Mouse (Mus musculus) testis, adult 2 months (tissue): ENCODE data around the gene Rbms1. TPM values are rescaled to one million over a fixed set of nuclear protein-coding genes. Genes with fewer than 3 reads are reported as not detected.

Experiments
- H3K27ac ChIP-seq: fragments of 200-500 bp; 2 replicates; pipeline ENCODE4 v1.5.1; 2012; ENCODE audit warnings: low read depth, low read length; ENCODE audit not compliant: control insufficient read depth, insufficient read depth
- H3K27me3 ChIP-seq: fragments of 200-500 bp; 2 replicates; pipeline ENCODE4 v1.6.1; 2012; ENCODE audit warnings: mild to moderate bottlenecking, low read length, moderate library complexity; ENCODE audit not compliant: control insufficient read depth, insufficient read depth
- H3K36me3 ChIP-seq: fragments of 200-500 bp; 2 replicates; pipeline ENCODE4 v1.6.1; 2012; ENCODE audit warnings: mild to moderate bottlenecking, low read length; ENCODE audit not compliant: control insufficient read depth, insufficient read depth
- H3K4me1 ChIP-seq: fragments of 200-500 bp; 2 replicates; pipeline ENCODE4 v1.6.1; 2012; ENCODE audit warnings: low read length; ENCODE audit not compliant: control insufficient read depth, insufficient read depth
- H3K4me3 ChIP-seq: fragments of 200-500 bp; 2 replicates; pipeline ENCODE4 v1.5.1; 2012; ENCODE audit warnings: low read depth, mild to moderate bottlenecking, low read length, moderate library complexity, mixed read lengths; ENCODE audit not compliant: control insufficient read depth
- CTCF ChIP-seq: fragments of 200-500 bp; IDR thresholded peaks from 2 replicates; pipeline ENCODE4 v1.5.1; 2012; ENCODE audit warnings: low read depth, mild to moderate bottlenecking, inconsistent platforms, low read length, moderate library complexity; ENCODE audit not compliant: control insufficient read depth, insufficient read depth, insufficient replicate concordance
- POLR2A ChIP-seq: fragments of 200-500 bp; IDR thresholded peaks from 2 replicates; pipeline ENCODE4 v1.6.1; 2012; ENCODE audit warnings: low read depth, mild to moderate bottlenecking, inconsistent platforms, low read length, moderate library complexity; ENCODE audit not compliant: control insufficient read depth
- polyA plus RNA-seq: library from polyadenylated mRNA; depleted of rRNA; stranded (reverse); fragments of >200 nt; gene quantifications from 2 replicates; pipeline ENCODE4 v1.2.3, GENCODE M21; 2012

The Rbms1 gene
- polyA plus RNA-seq, 1 experiment = 284 TPM

- Histone ChIP-seq H3K36me3 (no peaks in the 10 kb centered on the region), H3K27ac (no peak overlapping the region; the same call in 1 of the 2 replicates), H3K4me1 (no peaks in the 10 kb centered on the region), H3K27me3 (no peaks in the 10 kb centered on the region), H3K4me3 (no peak overlapping the region)
- TF ChIP-seq CTCF (no peak), POLR2A (no peak)
Measured at GRCm38 (mm10) chr2:60818632-60819031, 144.4 kb downstream of the Rbms1 start.

- Histone ChIP-seq H3K4me1 (no peaks in the 10 kb centered on the region), H3K4me3 (no peak overlapping the region), H3K27ac (no peak overlapping the region), H3K27me3 (no peaks in the 10 kb centered on the region), H3K36me3 (no peaks in the 10 kb centered on the region)
- TF ChIP-seq CTCF = no peak
- no peak for TF ChIP-seq POLR2A
Measured at GRCm38 (mm10) chr2:60816307-60816706, 146.7 kb downstream of the Rbms1 start.

- Histone ChIP-seq H3K27ac (no peak overlapping the region), H3K4me1 (no peaks in the 10 kb centered on the region), H3K27me3 (no peaks in the 10 kb centered on the region), H3K36me3 (no peaks in the 10 kb centered on the region), H3K4me3 (no peak overlapping the region)
- no peak for TF ChIP-seq CTCF
- no peak for TF ChIP-seq POLR2A
Measured at GRCm38 (mm10) chr2:60814788-60815187, 148.2 kb downstream of the Rbms1 start.

DNA sequence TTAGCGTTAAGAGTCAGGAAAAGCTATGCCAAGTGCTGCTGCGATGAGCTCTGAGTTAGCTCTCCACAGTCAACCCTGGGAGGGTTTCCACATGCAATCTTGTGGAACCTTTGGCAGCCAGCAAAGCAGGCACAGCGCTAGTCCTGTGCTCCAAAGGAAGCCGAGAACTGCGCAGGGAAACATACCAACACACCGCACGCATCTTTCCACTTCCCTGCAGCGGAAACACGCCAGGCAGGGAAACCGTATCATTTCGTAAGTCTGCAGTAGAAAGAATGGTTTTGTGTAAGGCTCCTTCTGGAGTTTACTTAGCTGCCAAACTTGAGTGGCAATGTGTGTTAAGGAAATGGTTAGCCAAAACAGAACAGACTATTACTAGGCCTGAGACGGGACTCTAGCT, 150.0 kb downstream of the Rbms1 start:
- H3K27ac ChIP-seq = no peak overlapping the region
- H3K4me1 ChIP-seq = no peaks in the 10 kb centered on the region
- no peaks in the 10 kb centered on the region for H3K27me3 ChIP-seq
- no peak overlapping the region for H3K4me3 ChIP-seq
- TF ChIP-seq CTCF (no peak), POLR2A (no peak)
- H3K36me3 ChIP-seq = no peaks in the 10 kb centered on the region

DNA sequence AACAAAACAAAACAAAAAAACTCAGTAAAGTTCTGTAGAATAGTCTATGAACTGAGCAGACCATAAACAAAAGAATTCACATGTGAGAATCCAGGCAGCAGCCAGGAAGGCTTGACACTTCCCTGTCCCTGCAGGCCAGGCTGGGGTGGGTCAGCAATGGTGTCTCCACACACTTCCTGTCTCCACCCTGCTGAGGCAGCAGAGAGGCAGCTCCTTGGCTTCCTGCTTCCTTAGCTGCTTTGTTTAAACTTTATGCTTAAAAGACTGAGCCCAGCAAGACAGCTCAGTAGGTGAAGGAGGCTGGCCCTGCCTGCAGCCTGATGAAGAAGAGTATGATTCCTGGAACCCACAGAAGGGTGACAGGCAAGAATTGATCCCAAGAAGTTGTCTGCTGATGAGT, 152.4 kb downstream of the Rbms1 start:
- no peak overlapping the region for H3K4me3 ChIP-seq
- H3K27me3 ChIP-seq = no peaks in the 10 kb centered on the region
- no peak overlapping the region for H3K27ac ChIP-seq
- TF ChIP-seq CTCF (no peak), POLR2A (no peak)
- H3K4me1 ChIP-seq = no peaks in the 10 kb centered on the region
- H3K36me3 ChIP-seq = no peaks in the 10 kb centered on the region

DNA sequence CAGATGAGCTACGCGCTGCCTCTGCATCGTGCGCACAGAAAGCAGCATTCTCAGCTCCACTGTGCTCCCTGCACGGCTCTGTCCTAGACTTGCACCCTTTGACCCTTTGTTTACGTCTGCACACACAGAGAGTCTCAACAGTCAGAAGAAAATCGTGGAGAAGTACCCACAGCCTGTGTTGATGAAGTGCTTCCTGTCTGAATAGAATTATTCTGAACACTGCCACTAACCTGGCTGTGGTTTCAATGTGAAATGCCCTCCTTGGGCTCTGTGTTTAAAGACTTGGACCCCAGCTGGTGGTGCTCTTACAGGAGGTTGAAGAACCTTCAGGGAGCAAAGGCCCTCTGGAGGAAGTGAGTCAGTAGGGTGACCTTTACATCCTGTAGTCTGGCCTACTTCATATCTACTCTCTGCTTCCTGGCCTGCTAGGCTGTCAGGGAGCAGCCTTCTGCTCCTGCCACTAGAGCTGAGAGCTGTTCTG, 153.5 kb downstream of the Rbms1 start:
- no peaks in the 10 kb centered on the region for H3K4me1 ChIP-seq
- no peaks in the 10 kb centered on the region for H3K36me3 ChIP-seq

GRCm38 (mm10) chr2:60808822-60809221, 154.2 kb downstream of the Rbms1 start:
- Histone ChIP-seq H3K27ac (no peak overlapping the region), H3K27me3 (no peaks in the 10 kb centered on the region), H3K4me1 (no peaks in the 10 kb centered on the region), H3K4me3 (no peak overlapping the region), H3K36me3 (no peaks in the 10 kb centered on the region)
- TF ChIP-seq POLR2A (no peak), CTCF (no peak)

More for the DNA sequence above, 153.5 kb downstream of the Rbms1 start:
- TF ChIP-seq POLR2A (no peak), CTCF (no peak)
- no peak overlapping the region for H3K27ac ChIP-seq
- H3K4me3 ChIP-seq = no peak overlapping the region
- H3K27me3 ChIP-seq = no peaks in the 10 kb centered on the region

DNA sequence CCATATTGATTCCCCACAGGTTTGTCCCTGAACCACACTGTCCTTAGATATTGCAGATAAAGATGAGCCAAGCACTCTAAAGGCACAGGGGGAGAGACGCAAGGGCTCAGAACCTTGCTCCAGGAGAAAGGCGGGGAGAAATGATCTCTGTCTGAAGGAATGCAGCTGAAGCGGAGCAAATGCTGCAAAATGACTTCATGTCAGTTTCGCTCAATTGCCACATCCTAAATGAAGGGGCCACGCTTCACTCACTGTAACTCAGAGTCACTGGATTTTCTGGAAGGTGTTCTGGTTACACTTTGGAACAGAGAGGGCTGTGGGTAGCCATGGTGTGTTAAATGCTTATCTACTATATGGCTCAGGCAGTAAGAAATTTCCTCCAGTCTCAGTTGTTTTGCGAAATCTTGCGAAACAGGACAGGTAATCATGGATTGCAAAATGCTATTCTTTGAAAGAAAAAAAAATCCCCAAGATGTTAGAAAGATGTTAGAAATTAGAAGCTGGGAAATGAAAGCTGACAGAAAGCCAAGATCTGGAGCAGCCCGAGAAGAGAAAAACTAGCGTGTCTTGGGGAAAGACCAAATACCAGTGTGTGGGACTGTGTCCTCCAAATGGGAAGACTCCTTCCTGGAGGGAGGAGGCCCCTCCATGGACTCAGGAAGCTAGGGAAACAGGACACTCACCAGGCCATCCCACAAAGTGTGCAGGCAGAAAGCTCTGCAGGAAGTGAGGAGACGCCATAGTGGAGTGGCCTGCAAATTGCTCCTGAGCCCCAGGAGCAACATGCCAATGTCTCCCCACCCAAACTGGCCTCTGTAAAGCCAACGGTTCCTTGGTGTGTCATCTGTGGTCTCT, 155.4 kb downstream of the Rbms1 start:
- Histone ChIP-seq H3K4me3 (no peak overlapping the region), H3K36me3 (no peaks in the 10 kb centered on the region), H3K4me1 (no peaks in the 10 kb centered on the region), H3K27ac (no peak overlapping the region), H3K27me3 (no peaks in the 10 kb centered on the region)
- TF ChIP-seq POLR2A = no peak
- TF ChIP-seq CTCF = no peak
